Comparison of ENCODE assay signal across 23 mouse cellular contexts in the genomic region with DNA sequence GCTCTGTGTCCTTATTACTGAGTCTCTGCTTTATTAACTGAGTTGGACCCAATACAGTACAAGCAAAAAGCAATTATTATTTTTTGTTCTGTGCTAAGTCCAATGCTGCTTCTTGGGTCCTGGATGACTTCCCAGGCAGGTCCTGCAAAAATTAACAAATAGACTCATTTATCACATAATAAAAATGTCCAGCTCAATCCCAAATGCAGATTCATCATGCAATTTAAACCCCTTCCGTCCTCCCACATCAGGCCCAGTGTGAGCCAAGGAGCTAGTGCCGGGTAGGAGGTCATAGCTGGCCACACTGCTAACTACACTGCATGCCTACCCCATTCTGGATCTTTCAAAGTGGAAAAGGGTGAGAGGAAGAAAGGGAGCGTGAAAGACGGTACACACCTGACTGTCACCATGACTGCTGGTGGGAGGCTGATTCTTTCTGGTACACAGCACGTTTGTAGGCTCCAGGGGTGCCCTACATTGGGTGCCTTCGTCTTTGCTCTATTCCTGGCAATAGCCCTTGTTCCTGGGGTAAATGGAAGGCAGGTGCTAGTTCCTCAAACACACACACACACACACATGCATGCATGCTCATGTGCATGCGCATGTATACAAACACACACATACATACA.
DNase-seq lines count a peak whose midpoint lies in the region; ATAC-seq lines count a peak whose summit lies in the region.
"Had no signal": no experiment of that assay in that cellular context is flagged by ENCODE, and none has a peak within 500 bp of the region (broad histone marks: within the 10 kb centered on the region; RNA-seq: fewer than 3 reads in every experiment).

No protein-coding gene starts in this region.

- H3K9me3 ChIP-seq in kidney, embryonic 14.5 days (ENCODE audit: control insufficient read depth, low read length), result no peaks in the 10 kb centered on the region; the same call in 1 of the 2 replicates
- no peaks in the 10 kb centered on the region for H3K9me3 ChIP-seq in midbrain, embryonic 11.5 days (ENCODE audit: control insufficient read depth, low read length)
- no peaks in the 10 kb centered on the region for H3K9me3 ChIP-seq in midbrain, embryonic 13.5 days
- H3K9me3 ChIP-seq in forebrain, embryonic 16.5 days (ENCODE audit: control insufficient read depth, low read length), result no peaks in the 10 kb centered on the region
- H3K9me3 ChIP-seq: embryonic facial prominence, embryonic 10.5 days; limb, embryonic 15.5 days; liver, embryonic 15.5 days; midbrain, embryonic 12.5 days; stomach, embryonic 15.5 days had no signal

- 61% methylated on average over 7 of the region's 7 CpGs for WGBS in kidney, embryonic 14.5 days
- WGBS in midbrain, embryonic 11.5 days, result 88% methylated on average over 7 of the region's 7 CpGs
- 89% methylated on average over 7 of the region's 7 CpGs for WGBS in midbrain, embryonic 13.5 days
- WGBS in forebrain, embryonic 16.5 days, result 84% methylated on average over 7 of the region's 7 CpGs

- H3K36me3 ChIP-seq in kidney, embryonic 14.5 days (ENCODE audit: control insufficient read depth, insufficient read depth, low read length), result no peaks in the 10 kb centered on the region
- H3K36me3 ChIP-seq in midbrain, embryonic 11.5 days (ENCODE audit: control insufficient read depth, insufficient read depth, low read length), result no peaks in the 10 kb centered on the region
- H3K36me3 ChIP-seq in midbrain, embryonic 13.5 days, result no peaks in the 10 kb centered on the region
- H3K36me3 ChIP-seq in forebrain, embryonic 16.5 days (ENCODE audit: control insufficient read depth, insufficient read depth), result no peaks in the 10 kb centered on the region
- H3K36me3 ChIP-seq: embryonic facial prominence, embryonic 10.5 days; heart, embryonic 13.5 days; hindbrain, embryonic 13.5 days; limb, embryonic 15.5 days; liver, embryonic 15.5 days; midbrain, embryonic 12.5 days; stomach, embryonic 15.5 days had no signal

- H3K27ac ChIP-seq in kidney, embryonic 14.5 days (ENCODE audit: low read depth, low read length), result no peak overlapping the region
- no peak overlapping the region for H3K27ac ChIP-seq in midbrain, embryonic 11.5 days (ENCODE audit: low read depth, low read length)
- no peak overlapping the region for H3K27ac ChIP-seq in midbrain, embryonic 13.5 days
- no peak overlapping the region for H3K27ac ChIP-seq in forebrain, embryonic 16.5 days (ENCODE audit: low read length)
- H3K27ac ChIP-seq: embryonic facial prominence, embryonic 10.5 days; heart, embryonic 13.5 days; hindbrain, embryonic 13.5 days; limb, embryonic 15.5 days; liver, embryonic 15.5 days; midbrain, embryonic 12.5 days; stomach, embryonic 15.5 days had no signal

- no peak overlapping the region for H3K4me2 ChIP-seq in kidney, embryonic 14.5 days (replicated peaks; ENCODE audit: low read depth, low read length)
- no peak overlapping the region for H3K4me2 ChIP-seq in midbrain, embryonic 11.5 days
- no peak overlapping the region for H3K4me2 ChIP-seq in midbrain, embryonic 13.5 days (replicated peaks)
- no peak overlapping the region for H3K4me2 ChIP-seq in forebrain, embryonic 16.5 days (ENCODE audit: low read length)
- H3K4me2 ChIP-seq: heart, embryonic 13.5 days; hindbrain, embryonic 13.5 days; limb, embryonic 15.5 days; liver, embryonic 15.5 days; midbrain, embryonic 12.5 days; stomach, embryonic 15.5 days had no signal

- H3K9ac ChIP-seq in kidney, embryonic 14.5 days (ENCODE audit: low read depth, low read length), result no peak overlapping the region
- no peak overlapping the region for H3K9ac ChIP-seq in midbrain, embryonic 11.5 days (ENCODE audit: low read length)
- no peak overlapping the region for H3K9ac ChIP-seq in midbrain, embryonic 13.5 days (replicated peaks)
- no peak overlapping the region for H3K9ac ChIP-seq in forebrain, embryonic 16.5 days (replicated peaks; ENCODE audit: low read depth, low read length)
- H3K9ac ChIP-seq: forebrain, postnatal 0 days; heart, embryonic 13.5 days; hindbrain, embryonic 13.5 days; limb, embryonic 15.5 days; liver, embryonic 15.5 days; midbrain, embryonic 12.5 days; stomach, embryonic 15.5 days had no signal

- H3K4me3 ChIP-seq in kidney, embryonic 14.5 days (ENCODE audit: low read length), result no peak overlapping the region
- no peak overlapping the region for H3K4me3 ChIP-seq in midbrain, embryonic 11.5 days (ENCODE audit: low read depth, low read length)
- no peak overlapping the region for H3K4me3 ChIP-seq in midbrain, embryonic 13.5 days (replicated peaks)
- H3K4me3 ChIP-seq in forebrain, embryonic 16.5 days (replicated peaks; ENCODE audit: low read length), result no peak overlapping the region
- H3K4me3 ChIP-seq: embryonic facial prominence, embryonic 10.5 days; heart, embryonic 13.5 days; hindbrain, embryonic 13.5 days; limb, embryonic 15.5 days; liver, embryonic 15.5 days; midbrain, embryonic 12.5 days; stomach, embryonic 15.5 days had no signal

- ATAC-seq in kidney, embryonic 14.5 days (ENCODE audit: low FRiP score, low TSS enrichment), result peak; percentile 52
- ATAC-seq in midbrain, embryonic 11.5 days (ENCODE audit: low FRiP score), result no peak
- no peak for ATAC-seq in midbrain, embryonic 13.5 days
- ATAC-seq in forebrain, embryonic 16.5 days, result no peak
- ATAC-seq: forebrain, postnatal 0 days; inflammation-experienced regulatory T-cells, adult 6 months had no signal

- H3K4me1 ChIP-seq in kidney, embryonic 14.5 days (ENCODE audit: control insufficient read depth, insufficient read depth, low read length), result 0 out of 2 replicates have a peak, but pooled peaks cover 10% of the 10 kb centered on the region
- no peaks in the 10 kb centered on the region for H3K4me1 ChIP-seq in midbrain, embryonic 11.5 days (ENCODE audit: control insufficient read depth, insufficient read depth, low read length)
- no peaks in the 10 kb centered on the region for H3K4me1 ChIP-seq in midbrain, embryonic 13.5 days (replicated peaks)
- no peaks in the 10 kb centered on the region for H3K4me1 ChIP-seq in forebrain, embryonic 16.5 days (replicated peaks; ENCODE audit: control insufficient read depth, insufficient read depth, low read length)
- H3K4me1 ChIP-seq: embryonic facial prominence, embryonic 10.5 days; heart, embryonic 13.5 days; hindbrain, embryonic 13.5 days; limb, embryonic 15.5 days; liver, embryonic 15.5 days; midbrain, embryonic 12.5 days; stomach, embryonic 15.5 days had no signal

- no peaks in the 10 kb centered on the region for H3K27me3 ChIP-seq in kidney, embryonic 14.5 days (ENCODE audit: control insufficient read depth, insufficient read depth, low read length)
- H3K27me3 ChIP-seq in midbrain, embryonic 11.5 days (ENCODE audit: control insufficient read depth, insufficient read depth, low read length), result no peaks in the 10 kb centered on the region
- no peaks in the 10 kb centered on the region for H3K27me3 ChIP-seq in midbrain, embryonic 13.5 days
- no peaks in the 10 kb centered on the region for H3K27me3 ChIP-seq in forebrain, embryonic 16.5 days (replicated peaks; ENCODE audit: control insufficient read depth, insufficient read depth, low read length)
- H3K27me3 ChIP-seq: heart, embryonic 13.5 days; hindbrain, embryonic 13.5 days; limb, embryonic 15.5 days; liver, embryonic 15.5 days; midbrain, embryonic 12.5 days; stomach, embryonic 15.5 days had no signal

- no peak for DNase-seq in kidney, adult 9 months
- peak; percentile 19 for DNase-seq in midbrain, embryonic 11.5 days (ENCODE audit: low spot score, missing footprints)
- DNase-seq in thymus, postnatal 14 days, result peak; percentile 57
- no peak for DNase-seq in layer of hippocampus, adult 9-11 months
- DNase-seq: adrenal gland, postnatal 25 days; cerebellum, adult 9-10 months; forebrain, postnatal 0 days; gastrocnemius, postnatal 14 days; heart, adult 11 months; heart, postnatal 36 days; left cerebral cortex, postnatal 4 days; lung, postnatal 10 days had no signal

Comparison
In these comparisons a context has a peak if more than half of its experiments do, and no peak if none do; other contexts are left out.
1. DNase-seq: peak in midbrain, embryonic 11.5 days (single experiment) and thymus, postnatal 14 days (single experiment); none in kidney, adult 9 months (single experiment) and layer of hippocampus, adult 9-11 months (single experiment).